Mouse (Mus musculus): ENCODE measurements around the gene Shank2. TPM values are rescaled to one million over a fixed set of nuclear protein-coding genes. Genes with fewer than 3 reads are reported as not detected.

The Shank2 gene
- polyA plus RNA-seq, 1 experiment from 2014 or later: 0.54 TPM

GRCm38 (mm10) chr7:144160066-144160465 is 158.3 kb downstream of the Shank2 start:
- H3K27me3 ChIP-seq: no peaks in the 10 kb centered on the region
- no peak overlapping the region for H3K4me3 ChIP-seq (replicated peaks)
- no peaks in the 10 kb centered on the region for H3K4me1 ChIP-seq (replicated peaks)
- no peak overlapping the region for H3K4me2 ChIP-seq
- no peaks in the 10 kb centered on the region for H3K9me3 ChIP-seq (replicated peaks)
- H3K36me3 ChIP-seq (replicated peaks): no peaks in the 10 kb centered on the region
- 40% methylated on average over 2 of the region's 2 CpGs for whole genome bisulfite sequencing (ENCODE audit: insufficient replicate concordance)
- ATAC-seq (ENCODE audit: insufficient read depth): no peak
- no peak overlapping the region for H3K27ac ChIP-seq (replicated peaks)
- no peak overlapping the region for H3K9ac ChIP-seq

DNA sequence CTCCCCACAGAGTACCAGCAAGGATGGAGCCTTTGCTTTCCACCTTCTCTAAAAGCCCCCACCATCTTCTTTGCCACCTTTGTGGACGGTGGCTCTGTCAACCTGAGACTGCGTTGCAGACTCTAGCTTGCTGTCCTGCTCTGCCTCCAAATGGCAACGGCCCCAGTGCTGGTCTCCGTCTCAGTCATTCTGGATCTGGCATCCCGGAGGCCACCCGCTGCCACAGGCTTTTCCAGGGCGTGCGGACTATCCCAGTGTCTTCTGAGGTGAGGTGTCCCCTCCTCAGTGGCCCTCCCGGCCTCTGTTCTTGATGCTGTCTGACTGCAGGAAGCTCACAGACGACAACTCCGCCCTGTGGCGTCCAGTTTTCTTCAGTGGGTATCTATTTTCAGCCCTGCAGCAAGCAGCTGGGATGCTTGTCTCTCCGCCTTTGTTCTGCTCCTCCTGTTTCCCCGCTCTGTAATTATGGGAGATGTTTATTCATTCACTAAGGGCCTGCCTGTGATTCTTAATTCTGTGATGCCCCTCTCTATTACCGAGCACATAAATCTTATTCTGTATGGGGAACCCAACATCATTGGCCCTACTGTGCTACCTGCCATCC is 159.0 kb downstream of the Shank2 start:
- no peak for ATAC-seq (ENCODE audit: insufficient read depth)
- 62% methylated on average over 15 of the region's 15 CpGs for WGBS (ENCODE audit: insufficient replicate concordance)

GRCm38 (mm10) chr7:144170272-144170671 is 168.5 kb downstream of the Shank2 start:
- H3K4me2 ChIP-seq: no peak overlapping the region
- H3K9me3 ChIP-seq (replicated peaks): no peaks in the 10 kb centered on the region
- no peak overlapping the region for H3K9ac ChIP-seq
- no peaks in the 10 kb centered on the region for H3K4me1 ChIP-seq (replicated peaks)
- no peak for ATAC-seq (ENCODE audit: insufficient read depth)
- peaks cover 8% of the 10 kb centered on the region for H3K27me3 ChIP-seq
- no peaks in the 10 kb centered on the region for H3K36me3 ChIP-seq (replicated peaks)
- H3K4me3 ChIP-seq (replicated peaks): no peak overlapping the region
- no peak overlapping the region for H3K27ac ChIP-seq (replicated peaks)
- 55% methylated on average over 5 of the region's 5 CpGs for WGBS (ENCODE audit: insufficient replicate concordance)

More for the DNA sequence above, 159.0 kb downstream of the Shank2 start:
- Histone ChIP-seq H3K36me3 (replicated peaks) (no peaks in the 10 kb centered on the region), H3K4me2 (no peak overlapping the region), H3K27ac (replicated peaks) (no peak overlapping the region), H3K27me3 (no peaks in the 10 kb centered on the region), H3K4me1 (replicated peaks) (no peaks in the 10 kb centered on the region), H3K4me3 (replicated peaks) (no peak overlapping the region), H3K9ac (no peak overlapping the region), H3K9me3 (replicated peaks) (no peaks in the 10 kb centered on the region)

DNA sequence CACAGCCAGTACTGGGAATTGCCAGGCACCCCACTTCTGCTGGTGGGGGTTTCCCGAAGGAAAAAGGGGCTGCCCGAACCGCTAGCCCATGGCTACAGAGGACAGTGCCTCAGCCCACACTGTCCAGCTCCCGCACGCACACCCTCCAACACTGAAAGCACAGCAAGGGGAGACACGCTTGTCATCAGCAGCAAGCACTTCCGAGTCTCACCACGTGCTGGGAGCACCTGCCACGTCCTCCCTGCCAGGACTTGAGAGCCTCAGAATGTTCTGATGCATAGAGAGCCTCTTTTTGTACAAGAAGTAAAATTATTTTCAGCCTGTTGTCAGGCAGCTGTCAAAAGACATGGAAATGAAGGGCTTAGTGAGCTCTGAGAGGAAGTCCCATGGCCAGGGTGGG is 169.0 kb downstream of the Shank2 start:
- ATAC-seq (ENCODE audit: insufficient read depth): no peak
- H3K4me2 ChIP-seq: no peak overlapping the region
- peaks cover 12% of the 10 kb centered on the region for H3K27me3 ChIP-seq
- no peak overlapping the region for H3K9ac ChIP-seq
- WGBS (ENCODE audit: insufficient replicate concordance): 66% methylated on average over 9 of the region's 9 CpGs
- no peaks in the 10 kb centered on the region for H3K36me3 ChIP-seq (replicated peaks)
- no peaks in the 10 kb centered on the region for H3K9me3 ChIP-seq (replicated peaks)
- H3K4me1 ChIP-seq (replicated peaks): no peaks in the 10 kb centered on the region
- H3K27ac ChIP-seq (replicated peaks): no peak overlapping the region
- no peak overlapping the region for H3K4me3 ChIP-seq (replicated peaks)

DNA sequence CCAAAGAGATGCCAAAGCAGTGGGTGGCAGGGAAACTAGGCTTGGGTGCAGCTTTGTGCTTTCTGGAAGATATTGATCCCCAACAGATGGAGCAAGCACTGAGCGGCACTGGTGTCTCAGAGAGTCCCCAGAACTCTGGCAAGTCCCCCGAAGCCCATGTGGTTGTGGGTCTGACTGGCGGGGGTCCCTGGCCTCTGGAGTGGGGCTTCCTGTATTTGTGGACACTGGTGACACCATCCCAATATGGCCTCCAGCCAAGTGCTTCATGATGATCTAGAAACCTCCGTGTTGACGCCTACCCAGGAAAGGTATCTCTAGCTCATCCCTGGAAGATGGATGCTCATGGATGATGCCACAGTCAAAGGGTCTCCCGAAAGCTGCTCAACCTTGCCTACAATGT is 172.1 kb downstream of the Shank2 start:
- Histone ChIP-seq H3K36me3 (replicated peaks) (no peaks in the 10 kb centered on the region), H3K4me3 (replicated peaks) (no peak overlapping the region), H3K9me3 (replicated peaks) (no peaks in the 10 kb centered on the region), H3K4me1 (replicated peaks) (no peaks in the 10 kb centered on the region), H3K27me3 (peaks cover 14% of the 10 kb centered on the region), H3K27ac (replicated peaks) (no peak overlapping the region), H3K4me2 (no peak overlapping the region), H3K9ac (no peak overlapping the region)
- ATAC-seq (ENCODE audit: insufficient read depth): no peak
- WGBS (ENCODE audit: insufficient replicate concordance): 76% methylated on average over 6 of the region's 6 CpGs

- Histone ChIP-seq H3K4me2 (no peak overlapping the region), H3K4me1 (replicated peaks) (no peaks in the 10 kb centered on the region), H3K36me3 (replicated peaks) (no peaks in the 10 kb centered on the region), H3K27ac (replicated peaks) (no peak overlapping the region), H3K9me3 (replicated peaks) (no peaks in the 10 kb centered on the region), H3K27me3 (peaks cover 14% of the 10 kb centered on the region), H3K4me3 (replicated peaks) (no peak overlapping the region), H3K9ac (no peak overlapping the region)
- no peak for ATAC-seq (ENCODE audit: insufficient read depth)
- WGBS (ENCODE audit: insufficient replicate concordance): 64% methylated on average over 14 of the region's 14 CpGs
These were observed 172.6 kb downstream of the Shank2 start for GRCm38 (mm10) chr7:144174329-144174728.

- Histone ChIP-seq H3K4me3 (replicated peaks) (no peak overlapping the region), H3K27me3 (peaks cover 14% of the 10 kb centered on the region), H3K36me3 (replicated peaks) (no peaks in the 10 kb centered on the region), H3K4me2 (no peak overlapping the region), H3K27ac (replicated peaks) (no peak overlapping the region), H3K9me3 (replicated peaks) (no peaks in the 10 kb centered on the region), H3K4me1 (replicated peaks) (no peaks in the 10 kb centered on the region), H3K9ac (no peak overlapping the region)
- ATAC-seq (ENCODE audit: insufficient read depth): no peak
- 20% methylated on average over 7 of the region's 7 CpGs for WGBS (ENCODE audit: insufficient replicate concordance)
These were observed 173.3 kb downstream of the Shank2 start for GRCm38 (mm10) chr7:144175025-144175424.

- Histone ChIP-seq H3K27ac (replicated peaks) (no peak overlapping the region), H3K4me2 (no peak overlapping the region), H3K9ac (no peak overlapping the region), H3K27me3 (peaks cover 14% of the 10 kb centered on the region), H3K36me3 (replicated peaks) (no peaks in the 10 kb centered on the region), H3K4me3 (replicated peaks) (no peak overlapping the region), H3K4me1 (replicated peaks) (no peaks in the 10 kb centered on the region), H3K9me3 (replicated peaks) (no peaks in the 10 kb centered on the region)
- 16% methylated on average over 40 of the region's 40 CpGs for WGBS (ENCODE audit: insufficient replicate concordance)
- ATAC-seq (ENCODE audit: insufficient read depth): no peak
These were observed 173.9 kb downstream of the Shank2 start for GRCm38 (mm10) chr7:144175481-144176233.

DNA sequence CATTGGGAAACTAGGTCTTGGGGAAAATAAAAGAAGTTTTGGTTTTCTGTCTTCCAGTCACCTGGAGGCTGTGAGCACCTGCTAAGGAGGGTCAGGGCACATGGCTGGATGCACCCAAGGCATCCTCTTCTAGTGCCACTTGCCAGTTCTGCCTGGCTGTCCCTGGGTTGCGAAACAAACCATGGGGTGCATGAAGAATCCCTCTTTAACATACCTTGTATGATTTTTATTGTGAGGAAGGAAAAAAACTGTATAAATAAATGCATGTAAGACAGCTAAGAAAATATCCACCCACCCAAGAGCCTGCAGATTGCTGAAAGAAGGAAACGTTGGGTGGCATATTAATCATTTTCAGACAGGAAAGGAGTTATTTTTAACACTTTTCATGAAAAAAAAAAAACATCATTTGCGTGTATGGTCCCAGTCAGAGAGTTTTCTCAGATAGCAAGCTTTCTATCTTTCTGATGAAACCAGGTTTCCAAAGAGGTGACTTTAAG is 174.6 kb downstream of the Shank2 start:
- H3K27ac ChIP-seq (replicated peaks): no peak overlapping the region
- no peak for ATAC-seq (ENCODE audit: insufficient read depth)
- H3K9ac ChIP-seq: no peak overlapping the region
- no peak overlapping the region for H3K4me2 ChIP-seq
- H3K27me3 ChIP-seq: peaks cover 14% of the 10 kb centered on the region
- no peak overlapping the region for H3K4me3 ChIP-seq (replicated peaks)
- H3K36me3 ChIP-seq (replicated peaks): no peaks in the 10 kb centered on the region
- no peaks in the 10 kb centered on the region for H3K9me3 ChIP-seq (replicated peaks)
- 36% methylated on average over 3 of the region's 3 CpGs for WGBS (ENCODE audit: insufficient replicate concordance)
- H3K4me1 ChIP-seq (replicated peaks): no peaks in the 10 kb centered on the region

GRCm38 (mm10) chr7:144179436-144179835 is 177.7 kb downstream of the Shank2 start:
- Histone ChIP-seq H3K27me3 (peaks cover 13% of the 10 kb centered on the region), H3K4me3 (replicated peaks) (no peak overlapping the region), H3K36me3 (replicated peaks) (no peaks in the 10 kb centered on the region), H3K27ac (replicated peaks) (no peak overlapping the region), H3K4me1 (replicated peaks) (no peaks in the 10 kb centered on the region), H3K9ac (no peak overlapping the region), H3K9me3 (replicated peaks) (no peaks in the 10 kb centered on the region), H3K4me2 (no peak overlapping the region)
- 73% methylated on average over 6 of the region's 6 CpGs for WGBS (ENCODE audit: insufficient replicate concordance)
- ATAC-seq (ENCODE audit: insufficient read depth): no peak

DNA sequence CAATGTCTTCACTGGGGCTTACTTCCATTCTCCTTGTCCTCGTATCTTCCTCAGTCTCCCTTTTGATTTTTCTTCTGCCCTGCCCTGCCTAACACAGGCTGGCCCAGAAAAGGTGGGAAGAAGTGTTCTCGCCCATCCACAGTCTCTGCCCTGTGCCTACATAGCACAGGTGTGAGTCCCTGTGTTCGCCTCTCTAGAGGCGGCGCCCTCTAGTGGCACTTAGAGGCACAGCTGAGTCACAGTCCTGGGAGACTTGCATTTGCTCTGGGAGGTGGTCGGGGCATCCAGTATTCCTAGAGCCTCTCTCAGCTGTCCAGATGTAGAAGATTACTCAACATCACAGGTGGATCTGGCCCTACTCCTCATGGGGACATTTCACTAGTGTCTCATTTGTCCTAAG is 179.2 kb downstream of the Shank2 start:
- H3K4me1 ChIP-seq (replicated peaks): no peaks in the 10 kb centered on the region
- H3K27ac ChIP-seq (replicated peaks): no peak overlapping the region
- no peak overlapping the region for H3K4me3 ChIP-seq (replicated peaks)
- H3K9me3 ChIP-seq (replicated peaks): no peaks in the 10 kb centered on the region
- ATAC-seq (ENCODE audit: insufficient read depth): no peak
- H3K27me3 ChIP-seq: peaks cover under 1% of the 10 kb centered on the region
- WGBS (ENCODE audit: insufficient replicate concordance): 18% methylated on average over 6 of the region's 6 CpGs
- no peak overlapping the region for H3K4me2 ChIP-seq
- H3K9ac ChIP-seq: no peak overlapping the region
- no peaks in the 10 kb centered on the region for H3K36me3 ChIP-seq (replicated peaks)
